Mouse (Mus musculus) intestine, embryonic 16.5 days (tissue): ENCODE results near the gene Me1. TPM values are rescaled to one million over a fixed set of nuclear protein-coding genes. Genes with fewer than 3 reads are reported as not detected.

Experiments used
- ATAC-seq: fragments of 200-750 bp; cut with Nextera tagmentation; 2 replicates; pipeline ENCODE4 v1.8.0; 2017; ENCODE audit warnings: moderate TSS enrichment, moderate library complexity
- H3K27ac ChIP-seq: fragments of 300-500 bp; sonication (generic); 2 replicates; pipeline ENCODE4 v1.5.1; 2014; ENCODE audit warnings: mild to moderate bottlenecking, low read length
- H3K27me3 ChIP-seq: fragments of 300-500 bp; sonication (generic); replicated peaks from 2 replicates; pipeline ENCODE4 v1.6.1; 2014; ENCODE audit warnings: low read length, control low read depth, mixed read lengths; ENCODE audit not compliant: control insufficient read depth, insufficient read depth
- H3K36me3 ChIP-seq: fragments of 300-500 bp; sonication (generic); 2 replicates; pipeline ENCODE4 v1.6.1; 2014; ENCODE audit warnings: low read length, control low read depth; ENCODE audit not compliant: control insufficient read depth, insufficient read depth
- H3K4me1 ChIP-seq: fragments of 300-500 bp; sonication (generic); 2 replicates; pipeline ENCODE4 v1.6.1; 2014; ENCODE audit warnings: low read length, control low read depth, mixed read lengths; ENCODE audit not compliant: control insufficient read depth, insufficient read depth
- H3K4me2 ChIP-seq: fragments of 300-500 bp; sonication (generic); 2 replicates; pipeline ENCODE4 v1.6.1; 2014; ENCODE audit warnings: low read depth, low read length, control low read depth
- H3K4me3 ChIP-seq: fragments of 300-500 bp; sonication (generic); 2 replicates; pipeline ENCODE4 v1.5.1; 2014; ENCODE audit warnings: mild to moderate bottlenecking, low read length
- H3K9ac ChIP-seq: fragments of 300-500 bp; sonication (generic); 2 replicates; pipeline ENCODE4 v1.6.1; 2014; ENCODE audit warnings: low read depth, low read length
- H3K9me3 ChIP-seq: fragments of 300-500 bp; sonication (generic); 2 replicates; pipeline ENCODE4 v1.6.1; 2016; ENCODE audit warnings: low read length, control low read depth; ENCODE audit not compliant: control insufficient read depth
- WGBS: fragments of 180-500 bp; shearing (Covaris S2); extraction: QIAGEN DNeasy Blood & Tissue Kit; methylation state at CpG from one replicate; pipeline ENCODE4 v1.1.7; 2014; 5-methylcytosine and 5-hydroxymethylcytosine counted together
- polyA plus RNA-seq: library from polyadenylated mRNA; unstranded; fragments of >200 nt; fragmentation: Nextera tagmentation; extraction: Ambion mirVana; gene quantifications from 2 replicates; pipeline ENCODE4 v1.2.1, GENCODE M21; 2015

Gene Me1
- polyA plus RNA-seq, result 23.5 and 23.9 TPM in 2 replicates

DNA sequence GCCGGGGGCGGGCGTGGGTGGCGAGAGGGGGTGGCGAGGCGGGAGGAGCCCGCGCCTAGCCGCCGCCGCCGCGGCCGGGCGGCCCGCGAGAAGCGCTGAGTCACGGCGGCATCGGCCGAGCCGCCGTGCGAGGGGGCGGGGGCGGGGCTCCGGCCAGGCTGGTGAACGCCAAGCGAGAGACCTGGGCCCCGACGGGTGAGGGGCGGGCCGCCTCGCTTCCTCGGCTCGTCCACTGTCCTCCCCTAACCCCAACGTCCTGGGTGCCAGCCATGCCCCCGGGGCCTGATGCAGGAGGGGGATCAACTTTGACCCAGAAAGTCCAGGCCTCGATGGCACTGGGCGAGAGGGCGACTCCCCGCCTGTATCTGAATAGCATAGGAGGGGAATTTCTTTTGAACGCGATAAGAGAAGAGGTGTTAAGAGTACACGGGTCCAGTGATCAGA, at the start of gene Me1:
TSS of gene Me1 (minus strand) at position 136 of the 444 bp plus-strand sequence.
- Histone ChIP-seq H3K4me3 (peak within 1 kb of the TSS; percentile 76), H3K9ac (peak within 1 kb of the TSS; percentile 87), H3K4me2 (peak within 1 kb of the TSS; percentile 93), H3K27ac (peak within 1 kb of the TSS; percentile 18; the same call in 1 of the 2 replicates), H3K36me3 (no peaks in the 10 kb centered on the region), H3K27me3 (no peaks in the 10 kb centered on the region), H3K9me3 (no peaks in the 10 kb centered on the region), H3K4me1 (0 out of 2 replicates have a peak, but pooled peaks cover 3% of the 10 kb centered on the region)
- 2% methylated on average over 35 of the region's 46 CpGs for WGBS
- ATAC-seq, result peak; percentile 79

DNA sequence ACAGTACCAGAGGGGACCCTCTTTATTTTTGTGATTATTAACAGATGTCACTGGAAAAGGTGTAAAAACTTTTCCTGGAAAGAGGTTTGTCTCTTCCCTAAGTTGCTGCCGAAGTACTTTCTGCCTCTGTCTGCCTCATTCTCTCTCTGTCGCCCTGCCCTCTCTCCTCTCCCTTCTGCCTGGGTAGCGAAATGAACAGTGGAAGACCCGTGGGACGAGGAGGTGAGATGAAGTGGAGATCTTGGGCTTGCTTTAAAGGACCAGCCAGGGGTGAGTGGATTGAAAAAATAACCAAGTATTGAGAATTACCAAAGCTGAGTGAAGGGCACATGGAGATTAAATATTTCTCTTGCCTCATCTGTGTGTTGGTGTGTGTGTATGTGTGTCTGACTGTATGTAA, 48.3 kb upstream of the Me1 start:
- Histone ChIP-seq H3K4me3 (peak overlapping the region; percentile 38; the same call in 1 of the 2 replicates), H3K27me3 (0 out of 2 replicates have a peak, but pooled peaks cover 3% of the 10 kb centered on the region), H3K27ac (no peak overlapping the region), H3K4me2 (no peak overlapping the region), H3K9ac (peak overlapping the region; percentile 53; the same call in 1 of the 2 replicates), H3K36me3 (no peaks in the 10 kb centered on the region), H3K4me1 (0 out of 2 replicates have a peak, but pooled peaks cover 2% of the 10 kb centered on the region), H3K9me3 (no peaks in the 10 kb centered on the region)
- no peak for ATAC-seq
- WGBS, result 28% methylated on average over 5 of the region's 5 CpGs

DNA sequence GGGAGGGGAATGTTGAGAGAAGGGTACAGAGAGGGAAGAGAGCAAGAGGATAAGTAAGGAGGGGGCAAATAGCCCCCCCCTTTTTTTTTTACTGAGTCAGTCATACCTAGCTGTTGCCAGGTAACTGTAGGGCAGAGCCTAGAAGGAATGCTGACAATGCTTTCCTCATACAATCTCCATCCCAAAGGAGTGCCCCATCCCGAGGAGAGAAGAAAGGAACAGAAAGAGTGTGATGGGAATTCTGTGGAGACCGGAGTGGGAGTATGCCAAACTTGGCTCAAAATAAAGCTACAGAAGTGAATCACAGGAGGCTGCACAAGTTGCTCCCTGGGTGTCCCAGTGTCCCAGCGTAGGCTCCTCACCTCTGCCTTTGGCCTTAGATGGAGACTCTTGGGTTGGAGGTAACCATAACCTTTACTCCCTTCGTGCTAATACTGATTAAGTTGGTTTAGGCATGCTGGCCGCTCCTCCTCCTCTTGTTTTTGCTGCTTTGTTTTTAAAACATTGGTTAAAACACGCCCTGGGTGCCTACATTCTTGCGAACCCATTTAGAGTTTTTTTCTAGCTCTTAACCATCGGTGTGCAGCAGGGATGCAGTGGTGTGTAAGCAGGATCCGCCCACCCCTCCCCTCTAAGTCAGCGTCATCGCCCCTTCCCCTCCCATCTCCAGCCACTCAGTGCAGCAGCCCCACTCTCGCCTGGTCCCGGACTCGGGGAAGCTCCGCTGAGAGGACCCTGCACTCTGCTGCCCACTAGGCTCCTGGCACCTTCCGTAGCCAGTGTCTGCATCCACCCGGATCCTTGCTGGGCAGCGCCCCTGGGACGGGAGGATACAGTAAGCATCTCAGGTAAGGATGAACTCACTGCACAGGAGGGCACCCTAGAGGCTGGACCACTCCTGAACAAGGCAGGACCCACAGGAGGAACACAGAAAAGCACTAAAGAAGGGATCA, 47.5 kb upstream of the Me1 start, which contains the start of gene Prss35:
TSS of gene Prss35 (plus strand) at position 691 of the 953 bp plus-strand sequence.
- Histone ChIP-seq H3K27ac (no peak within 1 kb of the TSS), H3K4me3 (peak within 1 kb of the TSS; percentile 38), H3K4me1 (0 out of 2 replicates have a peak, but pooled peaks cover 2% of the 10 kb centered on the region), H3K4me2 (peak within 1 kb of the TSS; percentile 45), H3K27me3 (0 out of 2 replicates have a peak, but pooled peaks cover 3% of the 10 kb centered on the region), H3K9ac (peak within 1 kb of the TSS; percentile 53), H3K36me3 (no peaks in the 10 kb centered on the region), H3K9me3 (no peaks in the 10 kb centered on the region)
- 8% methylated on average over 19 of the region's 19 CpGs for WGBS
- peak; percentile 56 for ATAC-seq

DNA sequence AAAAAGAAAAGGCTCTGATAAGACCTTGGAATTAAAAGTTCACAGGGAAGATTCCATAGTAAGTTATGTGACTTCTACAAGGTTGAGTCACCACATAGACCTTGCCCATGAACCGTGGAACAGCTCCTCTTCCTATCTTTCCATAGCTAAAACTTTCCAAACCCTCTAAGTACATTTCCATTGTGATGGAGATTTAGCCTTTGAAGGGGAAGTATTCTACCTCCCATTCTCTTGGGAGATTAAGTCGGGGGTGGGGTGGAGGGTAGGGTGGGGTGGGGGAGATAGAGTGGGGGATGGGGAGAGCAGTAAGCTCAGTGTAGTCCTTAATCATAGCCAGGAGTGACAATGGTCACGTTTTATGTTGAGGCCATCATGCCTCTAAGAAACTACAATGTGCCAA, 44.2 kb upstream of the Me1 start:
- ATAC-seq, result no peak
- H3K4me1 ChIP-seq, result 0 out of 2 replicates have a peak, but pooled peaks cover 2% of the 10 kb centered on the region
- H3K9ac ChIP-seq, result no peak overlapping the region

DNA sequence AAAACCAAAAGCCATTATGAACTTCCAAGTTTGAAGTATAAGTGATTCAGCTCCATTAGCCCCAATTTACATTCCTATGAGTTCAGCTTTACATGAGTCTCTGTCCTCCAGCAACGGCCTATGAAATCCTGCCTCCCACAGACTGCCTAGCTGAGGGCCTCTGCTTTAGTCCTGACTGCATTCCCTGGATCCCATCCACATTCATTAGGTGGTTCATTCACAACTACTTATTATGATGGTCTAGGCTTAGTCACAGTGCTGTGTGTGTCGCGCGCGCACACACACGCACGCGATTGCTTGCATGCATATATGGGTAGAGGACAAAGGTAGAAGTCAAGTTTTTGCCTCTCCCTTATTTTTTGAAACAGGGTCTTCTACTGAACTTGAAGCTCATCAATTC, 43.0 kb upstream of the Me1 start:
- Histone ChIP-seq H3K9ac (no peak overlapping the region), H3K4me1 (0 out of 2 replicates have a peak, but pooled peaks cover 2% of the 10 kb centered on the region), H3K36me3 (no peaks in the 10 kb centered on the region), H3K9me3 (no peaks in the 10 kb centered on the region), H3K27me3 (no peaks in the 10 kb centered on the region), H3K27ac (no peak overlapping the region), H3K4me2 (no peak overlapping the region), H3K4me3 (no peak overlapping the region)
- ATAC-seq, result no peak
- WGBS, result 96% methylated on average over 8 of the region's 8 CpGs

More for the DNA sequence above, 44.2 kb upstream of the Me1 start:
- H3K27me3 ChIP-seq, result 0 out of 2 replicates have a peak, but pooled peaks cover 3% of the 10 kb centered on the region
- H3K4me2 ChIP-seq, result no peak overlapping the region
- no peak overlapping the region for H3K4me3 ChIP-seq
- 41% methylated on average over 3 of the region's 3 CpGs for WGBS
- H3K27ac ChIP-seq, result no peak overlapping the region
- H3K9me3 ChIP-seq, result no peaks in the 10 kb centered on the region
- H3K36me3 ChIP-seq, result no peaks in the 10 kb centered on the region

DNA sequence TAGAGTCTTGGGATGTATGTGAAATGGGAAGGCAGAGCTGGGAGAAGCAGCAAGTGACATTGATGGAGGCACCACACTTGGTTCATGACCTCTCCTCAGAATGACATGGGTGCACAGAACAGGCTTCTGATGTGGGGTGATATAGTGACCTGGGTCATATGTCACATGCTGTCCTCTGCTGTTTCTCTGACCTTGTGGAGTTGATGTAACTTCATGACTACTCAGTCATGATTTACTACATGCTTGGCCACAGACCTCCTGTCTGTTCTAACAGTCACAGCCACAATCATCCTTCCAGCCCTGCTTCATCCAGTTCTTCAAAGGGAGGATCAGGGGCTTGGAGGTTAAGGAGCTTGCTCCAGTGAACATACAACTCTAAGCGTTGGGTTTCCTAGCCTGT, 42.3 kb upstream of the Me1 start:
- Histone ChIP-seq H3K27me3 (no peaks in the 10 kb centered on the region), H3K4me1 (0 out of 2 replicates have a peak, but pooled peaks cover under 1% of the 10 kb centered on the region), H3K9me3 (no peaks in the 10 kb centered on the region), H3K36me3 (no peaks in the 10 kb centered on the region), H3K9ac (no peak overlapping the region), H3K27ac (no peak overlapping the region), H3K4me3 (no peak overlapping the region), H3K4me2 (no peak overlapping the region)
- no peak for ATAC-seq
- WGBS, result 90% methylated on average over 1 of the region's 1 CpGs

DNA sequence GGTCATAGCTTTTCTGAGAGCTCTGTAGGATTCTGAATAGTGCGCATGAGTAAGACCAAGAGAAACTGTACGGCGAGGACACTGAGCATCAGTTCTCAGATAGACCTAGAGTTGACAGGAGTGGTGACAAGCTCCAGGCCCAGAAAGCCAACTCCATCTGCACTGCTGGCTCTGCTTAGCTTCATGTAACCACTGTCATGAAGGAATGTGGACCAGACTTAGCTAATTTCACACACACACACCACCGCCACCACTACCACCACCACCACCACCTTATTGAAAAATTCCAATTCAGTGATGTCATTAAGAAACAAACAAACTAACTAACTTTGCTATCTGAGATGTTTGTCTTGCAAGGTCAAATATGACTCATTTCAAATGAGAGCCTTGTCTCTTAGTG, 41.2 kb upstream of the Me1 start:
- no peaks in the 10 kb centered on the region for H3K4me1 ChIP-seq
- no peak for ATAC-seq
- H3K36me3 ChIP-seq, result no peaks in the 10 kb centered on the region
- no peak overlapping the region for H3K4me2 ChIP-seq
- H3K27me3 ChIP-seq, result no peaks in the 10 kb centered on the region
- no peaks in the 10 kb centered on the region for H3K9me3 ChIP-seq
- 71% methylated on average over 4 of the region's 4 CpGs for WGBS
- H3K4me3 ChIP-seq, result no peak overlapping the region
- H3K9ac ChIP-seq, result no peak overlapping the region
- no peak overlapping the region for H3K27ac ChIP-seq

DNA sequence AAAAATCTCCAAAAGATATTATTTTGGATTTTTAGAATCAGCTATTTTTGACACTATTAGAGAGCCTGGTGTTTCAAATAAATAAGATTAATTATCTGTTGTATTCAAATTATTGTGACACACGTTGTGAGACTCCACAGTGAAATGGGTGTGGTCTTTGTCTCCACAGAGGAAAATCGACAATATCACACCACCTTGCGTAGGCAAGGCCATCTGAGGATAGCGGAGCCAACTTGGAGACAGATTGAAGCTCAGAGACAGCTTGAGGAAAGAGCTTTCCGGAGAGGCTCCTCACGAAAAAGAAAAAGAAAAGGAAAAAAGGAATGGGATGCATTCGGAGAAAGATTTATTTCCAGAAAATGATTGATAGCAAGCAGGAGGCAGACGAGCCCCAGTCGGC, 39.0 kb upstream of the Me1 start:
- no peaks in the 10 kb centered on the region for H3K27me3 ChIP-seq
- H3K9ac ChIP-seq, result no peak overlapping the region
- H3K36me3 ChIP-seq, result no peaks in the 10 kb centered on the region
- H3K9me3 ChIP-seq, result no peaks in the 10 kb centered on the region
- H3K27ac ChIP-seq, result no peak overlapping the region
- no peaks in the 10 kb centered on the region for H3K4me1 ChIP-seq
- H3K4me3 ChIP-seq, result no peak overlapping the region
- peak; percentile 57; the same call in 1 of the 2 replicates for ATAC-seq
- 62% methylated on average over 9 of the region's 9 CpGs for WGBS
- no peak overlapping the region for H3K4me2 ChIP-seq

DNA sequence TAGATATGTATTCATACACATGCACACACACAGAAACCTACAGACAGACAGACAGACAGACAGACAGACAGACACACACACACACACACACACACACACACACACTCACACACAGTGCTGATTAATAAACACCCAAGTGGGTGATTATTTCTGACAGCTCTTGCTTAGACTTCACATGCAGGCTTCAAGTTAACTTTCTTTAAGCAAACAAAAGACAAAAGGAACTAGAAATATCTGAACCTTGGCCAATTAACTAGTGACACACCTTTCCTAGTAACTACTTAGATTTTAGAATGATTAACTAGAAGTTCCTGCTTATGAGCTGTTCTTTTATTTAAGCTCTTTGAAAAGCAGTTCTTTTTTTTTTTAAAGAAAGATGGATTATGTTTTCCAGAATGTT, 38.6 kb upstream of the Me1 start:
- no peaks in the 10 kb centered on the region for H3K9me3 ChIP-seq
- ATAC-seq, result peak; percentile 66

More for the DNA sequence above, 38.6 kb upstream of the Me1 start:
- Histone ChIP-seq H3K27me3 (no peaks in the 10 kb centered on the region), H3K4me3 (no peak overlapping the region), H3K9ac (no peak overlapping the region), H3K27ac (no peak overlapping the region), H3K4me1 (no peaks in the 10 kb centered on the region), H3K36me3 (no peaks in the 10 kb centered on the region), H3K4me2 (no peak overlapping the region)
